Mouse (Mus musculus): ENCODE data around the gene Kcnj3. TPM values are rescaled to one million over a fixed set of nuclear protein-coding genes. Genes with fewer than 3 reads are reported as not detected.

Gene Kcnj3
- total RNA-seq, 2 experiments from 2014 or later = 112 to 124 TPM

DNA sequence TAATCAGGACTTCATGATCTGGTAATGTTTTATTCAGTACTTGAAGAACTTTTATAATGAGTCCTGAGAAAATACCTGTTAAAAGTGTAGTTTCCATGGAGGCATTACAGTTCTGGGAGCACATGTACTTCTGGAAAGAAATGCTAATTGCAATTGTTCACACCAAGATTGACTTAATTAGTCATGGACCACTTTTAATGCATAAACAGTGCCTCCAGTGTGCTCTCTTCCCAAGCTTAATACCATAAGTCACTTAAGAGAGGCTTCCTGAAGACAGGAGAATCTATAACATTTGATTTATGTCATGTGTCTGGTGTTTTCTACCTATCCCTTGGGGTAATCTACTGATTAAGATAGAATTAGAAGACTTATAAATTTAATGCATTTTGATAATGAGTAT lies 111.8 kb downstream of the Kcnj3 start:
- no peak overlapping the region for H3K4me3 ChIP-seq
- DNase-seq (ENCODE audit: low spot score in 2 of 2) = no peak
- H3K27ac ChIP-seq = no peak overlapping the region
- TF ChIP-seq CTCF (conservative IDR thresholded peaks at IDR 0.05) = no peak

DNA sequence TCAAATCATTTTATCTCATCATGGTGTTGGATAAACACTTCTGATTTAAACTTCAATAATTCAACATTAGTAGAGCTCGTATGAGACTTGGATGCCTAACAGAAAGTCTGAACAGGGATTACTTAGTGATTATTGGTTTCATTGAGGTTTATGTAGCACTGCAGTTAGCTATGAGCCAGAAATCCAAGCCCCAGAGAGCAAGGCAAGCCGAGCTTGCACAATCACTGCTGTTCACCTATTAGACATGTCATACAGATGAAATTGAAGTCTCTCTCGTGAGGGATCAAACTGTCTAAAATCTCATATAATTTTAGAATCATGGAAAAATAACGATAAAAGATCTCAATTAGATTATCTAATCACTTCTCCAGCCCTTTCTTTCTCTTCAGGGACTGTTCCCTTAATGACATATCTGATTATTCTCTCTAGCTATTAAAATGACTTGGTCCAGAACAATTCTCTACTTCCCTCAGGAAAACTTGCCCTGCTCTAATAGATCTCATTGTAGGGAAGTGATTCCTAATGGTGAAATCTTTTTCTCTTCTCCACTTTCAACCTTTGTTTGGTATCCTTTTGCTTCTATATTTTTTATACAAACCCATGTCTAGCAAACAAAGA lies 122.7 kb downstream of the Kcnj3 start:
- no peak for TF ChIP-seq CTCF (conservative IDR thresholded peaks at IDR 0.05)
- peak overlapping the region; percentile 23; the same call in 1 of the 2 replicates for H3K27ac ChIP-seq
- no peak for DNase-seq (ENCODE audit: low spot score in 2 of 2)
- H3K4me3 ChIP-seq = no peak overlapping the region

DNA sequence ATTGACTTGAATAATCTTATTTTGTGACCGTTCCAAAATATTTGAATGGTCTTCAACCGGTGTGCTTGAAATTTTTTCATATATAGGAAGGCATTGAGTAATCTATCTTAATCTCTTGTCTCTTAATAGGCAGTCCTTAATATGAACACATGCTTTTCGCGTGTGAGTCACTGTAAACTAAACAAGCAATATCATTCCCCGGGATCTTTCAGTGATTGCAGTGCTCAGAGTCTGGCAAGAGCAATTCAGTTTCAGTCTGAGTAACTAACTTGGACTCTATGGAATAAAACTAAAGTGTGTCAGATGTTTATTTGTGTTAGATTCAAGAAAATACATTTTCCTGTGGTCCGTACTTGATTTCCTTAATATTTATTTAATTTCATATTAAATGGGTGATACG lies 133.5 kb downstream of the Kcnj3 start:
- no peak overlapping the region for H3K4me3 ChIP-seq
- DNase-seq (ENCODE audit: low spot score in 2 of 2) = no peak
- no peak for TF ChIP-seq CTCF (conservative IDR thresholded peaks at IDR 0.05)
- H3K27ac ChIP-seq = no peak overlapping the region

DNA sequence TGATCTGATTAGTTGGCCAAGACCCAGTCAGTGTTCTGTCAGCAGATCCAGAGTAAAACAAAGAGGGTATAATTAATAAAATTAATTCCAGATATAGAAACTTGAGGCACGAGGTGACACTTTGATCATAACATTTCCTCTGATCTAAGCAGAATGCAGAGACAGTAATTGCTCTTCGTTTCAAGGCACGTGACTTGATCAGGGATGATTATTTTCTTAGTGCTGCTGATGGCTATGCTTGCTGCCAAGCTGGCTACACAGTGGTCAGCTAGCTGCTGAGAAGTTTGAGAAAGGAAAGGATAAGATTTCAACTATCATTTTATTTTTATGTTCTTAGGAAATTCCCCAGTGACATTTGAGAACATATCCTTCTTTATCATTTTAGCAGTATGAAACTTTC lies 135.7 kb downstream of the Kcnj3 start:
- Histone ChIP-seq H3K27ac (no peak overlapping the region), H3K4me3 (no peak overlapping the region)
- no peak for DNase-seq (ENCODE audit: low spot score in 2 of 2)
- no peak for TF ChIP-seq CTCF (conservative IDR thresholded peaks at IDR 0.05)

DNA sequence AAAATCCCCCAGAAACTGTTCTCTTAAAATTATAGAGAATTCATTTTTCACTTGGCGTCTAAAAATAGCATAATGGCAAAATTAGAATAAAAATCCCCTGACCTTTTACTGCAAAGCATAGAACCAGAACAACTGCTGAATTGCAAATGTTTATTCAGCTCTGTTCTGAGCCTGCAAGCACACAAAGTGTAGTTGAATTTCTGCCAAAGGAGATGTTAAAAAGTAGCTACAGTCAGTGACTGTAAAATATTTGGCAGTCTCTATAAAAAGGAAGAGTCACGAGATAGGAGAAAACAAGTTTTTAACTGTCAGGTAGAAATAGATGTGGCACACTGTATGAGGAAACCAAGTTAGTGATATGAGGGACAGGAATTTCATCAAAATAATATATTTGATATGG lies 144.5 kb downstream of the Kcnj3 start:
- peak in 1 of 2 experiments; percentile 23 for DNase-seq (ENCODE audit: low spot score in 2 of 2)
- Histone ChIP-seq H3K4me3 (no peak overlapping the region), H3K27ac (peak overlapping the region; percentile 61)
- TF ChIP-seq CTCF (conservative IDR thresholded peaks at IDR 0.05) = no peak

DNA sequence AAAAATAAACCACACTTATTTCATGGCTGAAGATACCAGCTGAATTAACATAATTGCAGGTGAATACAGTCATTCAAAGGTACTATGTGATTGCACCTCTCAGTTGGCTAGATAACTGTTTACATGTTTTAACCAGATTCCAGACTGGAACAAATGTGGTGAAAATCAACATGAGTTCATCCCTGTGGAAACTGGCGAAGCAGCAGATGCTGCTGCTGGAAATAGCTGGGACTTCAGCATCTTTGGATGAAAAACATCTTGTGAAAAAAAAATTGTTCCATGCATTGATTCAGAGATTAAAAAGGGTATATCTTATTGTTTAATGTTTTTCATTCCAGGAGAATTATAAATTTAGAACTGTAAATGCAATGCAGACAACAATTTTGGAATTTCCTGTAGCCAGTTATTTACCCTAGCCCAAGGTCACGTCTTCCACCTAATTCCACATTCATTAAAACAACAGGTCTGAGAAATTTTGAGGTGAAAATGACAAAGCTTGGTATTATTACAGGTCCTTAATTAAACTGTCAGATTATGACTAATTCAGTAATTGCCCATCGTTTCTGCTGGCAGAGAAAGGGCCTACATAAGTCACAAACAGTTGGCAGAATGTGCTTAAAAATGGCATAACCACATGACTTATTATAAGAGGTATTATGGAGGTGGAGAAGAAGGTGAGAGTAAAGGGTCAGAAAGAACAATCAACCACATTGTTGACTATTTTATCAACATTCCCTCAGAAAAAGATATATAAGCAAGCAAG lies 155.6 kb downstream of the Kcnj3 start:
- peak; percentile 39 to 45 for DNase-seq (ENCODE audit: low spot score in 2 of 2)
- H3K4me3 ChIP-seq = no peak overlapping the region
- TF ChIP-seq CTCF (conservative IDR thresholded peaks at IDR 0.05) = no peak
- H3K27ac ChIP-seq = peak overlapping the region; percentile 63

Data from layer of hippocampus, adult 2 months (tissue).